19 mouse cellular contexts compared by ENCODE assay signal in genomic region chr11:110147640-110148039, GRCm38 (mm10). TPM values are rescaled to one million over a fixed set of nuclear protein-coding genes. Genes with fewer than 3 reads are reported as not detected.
"Had no signal": no experiment of that assay in that cellular context is flagged by ENCODE, and none has a peak within 500 bp of the region (broad histone marks: within the 10 kb centered on the region; RNA-seq: fewer than 3 reads in every experiment).

No protein-coding gene starts in this region.

- DNase-seq: left cerebral cortex, postnatal 4 days; liver; liver, embryonic 13.5 days; liver, postnatal 0 days; lung, adult 18-20 months; lung, adult 2 months; lung, embryonic 14.5 days; lung, postnatal 10 days; lung, postnatal 14 days; lung, postnatal 36 days; lung, postnatal 4 days; midbrain, embryonic 14.5 days had no signal

- ATAC-seq: liver, embryonic 12.5 days; liver, postnatal 0 days; lung, postnatal 0 days; midbrain, embryonic 13.5 days; midbrain, embryonic 15.5 days; midbrain, embryonic 16.5 days had no signal

RNA-seq across cellular contexts. Expression of gene Abca8a, which starts 51.9 kb away (rescaled TPM):
- total RNA-seq: megakaryocyte-erythroid progenitor cell, adult 5-6 weeks; monocyte, adult 5-6 weeks had no signal
